Mouse (Mus musculus): ENCODE results near the gene F12. TPM values are rescaled to one million over a fixed set of nuclear protein-coding genes. Genes with fewer than 3 reads are reported as not detected.
A peak's percentile ranks its signal among the peaks of the same experiment; 100 is the strongest.

The F12 gene
- under 1 TPM; 0.32 to 0.36 TPM for total RNA-seq (2021)
- long read RNA-seq, partial matches to known transcripts: 0 of 2 reads
- long read RNA-seq, other reads (novel, unspliced or antisense): 2 of 2 reads

GRCm38 (mm10) chr13:55426613-55427012 is at the start of gene F12:
Gene F12 (minus strand): TSS chr13:55426793.
- no peak for DNase-seq (ENCODE audit: low spot score in 2 of 2)

DNA sequence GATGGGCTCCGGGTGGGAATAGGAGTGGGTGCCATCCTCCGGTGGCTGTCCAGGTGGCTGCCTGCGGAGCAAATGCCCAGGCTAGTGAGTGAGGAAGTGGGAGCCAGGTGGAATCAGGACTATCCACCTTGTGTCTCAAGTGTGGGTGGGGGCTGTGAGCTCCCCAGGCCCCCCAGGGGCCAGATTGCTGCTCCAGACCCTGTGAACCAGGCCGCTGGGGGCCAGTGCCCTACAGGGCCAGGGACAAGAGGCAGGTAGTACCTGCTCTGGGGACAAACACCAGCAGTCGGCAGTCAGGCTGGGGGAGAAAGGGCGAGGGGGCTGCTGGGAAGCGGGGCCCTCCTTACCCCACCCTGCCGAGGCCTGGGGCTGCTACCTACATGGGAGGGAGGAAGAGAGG is 49.7 kb upstream of the F12 start:
- no peak for DNase-seq (ENCODE audit: low spot score in 2 of 2)

- no peak for DNase-seq (ENCODE audit: low spot score in 2 of 2)
Observed at GRCm38 (mm10) chr13:55475750-55476149, 49.2 kb upstream of the F12 start.

DNA sequence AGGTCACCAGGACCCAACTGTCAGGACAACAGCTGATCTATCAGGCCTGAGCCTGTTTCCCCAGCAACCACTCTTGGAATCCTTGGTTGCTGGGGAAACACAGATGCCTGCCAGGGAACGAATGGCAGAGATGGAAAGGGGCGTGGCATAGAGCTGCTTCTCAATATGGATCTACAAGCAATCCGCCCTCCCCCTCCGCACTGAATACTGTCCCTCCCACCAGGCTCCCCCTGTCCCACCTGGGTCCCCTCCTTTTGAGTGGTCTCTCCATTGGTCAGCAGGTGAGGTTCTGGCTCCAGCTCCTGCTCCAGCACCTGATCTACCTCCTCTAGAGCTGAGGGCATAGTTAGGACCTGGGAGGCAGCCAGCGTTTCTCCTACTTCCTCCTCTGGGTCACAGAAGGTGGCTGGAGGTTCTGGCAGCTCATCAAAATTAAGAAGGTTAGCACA is 48.1 kb upstream of the F12 start:
- peak; percentile 79 to 91 for DNase-seq (ENCODE audit: low spot score in 2 of 2)

DNA sequence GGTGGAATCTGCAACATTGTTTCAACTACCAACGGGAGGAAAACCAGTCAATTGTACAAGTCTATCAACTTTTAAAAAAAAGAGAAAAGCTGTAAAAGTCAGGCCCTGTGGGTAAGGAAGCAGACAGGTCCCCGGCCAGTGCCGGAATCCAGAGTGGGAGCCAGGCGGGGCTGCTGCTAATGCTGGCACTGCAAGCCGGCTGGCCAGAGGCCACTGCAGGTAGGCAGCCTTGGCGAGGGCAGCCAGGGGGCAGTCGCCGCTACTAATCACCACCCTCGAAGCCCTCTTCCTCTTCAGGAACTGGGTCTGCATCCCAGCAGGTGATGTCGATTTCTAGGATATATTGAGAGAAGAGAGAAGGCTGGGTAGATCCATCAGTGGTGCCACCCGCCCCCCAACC is 47.4 kb upstream of the F12 start:
- no peak for DNase-seq (ENCODE audit: low spot score in 2 of 2)

DNA sequence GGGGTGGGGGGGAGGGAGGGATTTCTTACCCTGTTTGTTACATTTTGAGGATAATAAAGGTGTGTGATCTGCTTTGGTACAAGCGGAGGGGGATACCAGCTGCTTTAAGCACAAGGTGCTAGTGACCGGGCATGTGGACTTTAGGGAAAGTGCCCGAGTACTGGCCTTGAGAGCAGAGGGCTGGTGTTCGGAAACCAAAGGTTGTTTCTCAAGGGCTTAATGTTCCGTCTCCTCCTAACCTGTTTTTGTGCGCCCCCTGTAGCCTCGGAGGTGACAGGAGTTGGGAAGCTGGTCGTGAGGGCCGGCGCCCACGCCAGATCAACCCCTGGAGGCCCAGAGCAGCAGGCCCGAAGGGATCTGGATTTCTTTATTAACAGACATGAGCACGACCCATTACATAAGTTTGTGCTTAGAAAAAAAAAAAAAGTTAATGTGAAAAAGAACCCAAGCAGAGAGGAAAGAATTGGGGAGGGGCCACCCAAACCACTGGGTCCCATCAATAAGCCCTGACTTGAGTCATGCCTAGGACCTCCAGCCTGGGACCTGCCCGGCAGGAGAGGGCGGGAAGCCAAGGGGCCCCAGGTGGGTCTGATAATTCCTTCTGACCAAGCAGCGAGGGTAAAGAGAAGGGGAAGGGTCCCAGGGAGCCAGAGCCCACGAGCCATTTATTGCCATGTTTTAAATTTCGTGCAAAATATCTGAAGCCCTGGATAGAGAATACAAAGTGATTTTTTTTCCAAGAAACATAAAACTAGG is 46.7 kb upstream of the F12 start:
- peak in 1 of 2 experiments; percentile 53 for DNase-seq (ENCODE audit: low spot score in 2 of 2)

GRCm38 (mm10) chr13:55472132-55473022 is 45.8 kb upstream of the F12 start:
- DNase-seq (ENCODE audit: low spot score in 2 of 2): peak in 1 of 2 experiments; percentile 74

DNA sequence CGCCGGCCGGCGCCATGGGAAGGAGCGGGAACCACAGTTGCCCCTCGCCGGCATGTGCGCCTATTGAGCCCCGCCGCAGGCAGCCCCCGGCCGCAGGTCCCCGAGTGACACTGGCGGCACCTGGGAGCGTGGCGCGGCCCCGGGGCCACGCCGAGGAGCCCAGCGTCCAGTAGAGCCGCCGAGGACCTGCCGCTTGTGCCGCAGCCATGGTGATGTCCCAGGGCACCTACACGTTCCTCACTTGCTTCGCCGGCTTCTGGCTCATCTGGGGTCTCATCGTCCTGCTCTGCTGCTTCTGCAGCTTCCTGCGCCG is 45.2 kb upstream of the F12 start:
- DNase-seq (ENCODE audit: low spot score in 2 of 2): no peak

DNA sequence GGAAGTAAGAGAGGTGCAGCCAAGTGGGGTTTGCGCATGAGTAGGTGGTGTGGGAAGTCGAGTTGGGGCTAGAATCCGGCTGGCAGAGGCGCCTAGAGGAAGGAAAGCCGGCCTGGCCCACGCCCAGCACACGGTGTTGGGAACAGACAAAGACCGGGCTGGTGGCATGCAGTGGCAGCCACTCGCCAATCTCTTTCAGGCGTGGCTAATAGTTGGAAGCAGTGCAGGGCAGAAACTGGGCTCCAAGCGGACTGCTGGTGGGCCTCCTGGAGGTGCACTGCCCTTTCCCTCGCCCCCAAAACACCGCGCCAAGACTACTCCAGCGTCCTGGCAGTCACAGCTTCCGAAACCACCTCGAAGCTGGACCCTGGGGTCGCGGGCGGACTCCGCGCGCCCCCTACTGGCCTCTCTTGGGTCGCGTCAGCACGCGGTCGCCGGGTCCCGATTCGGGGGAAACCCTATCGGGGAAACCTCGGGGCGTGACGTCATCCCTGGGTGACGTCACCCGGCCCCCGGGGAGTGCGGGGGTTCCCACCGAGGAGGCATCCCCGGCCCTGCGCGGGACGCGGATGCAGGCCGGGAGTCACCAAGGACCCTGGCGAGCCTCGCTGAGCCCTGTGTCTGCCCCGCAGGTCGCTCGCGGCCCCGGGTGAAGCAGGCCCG is 44.7 kb upstream of the F12 start:
- peak in 1 of 2 experiments; percentile 82 for DNase-seq (ENCODE audit: low spot score in 2 of 2)

DNA sequence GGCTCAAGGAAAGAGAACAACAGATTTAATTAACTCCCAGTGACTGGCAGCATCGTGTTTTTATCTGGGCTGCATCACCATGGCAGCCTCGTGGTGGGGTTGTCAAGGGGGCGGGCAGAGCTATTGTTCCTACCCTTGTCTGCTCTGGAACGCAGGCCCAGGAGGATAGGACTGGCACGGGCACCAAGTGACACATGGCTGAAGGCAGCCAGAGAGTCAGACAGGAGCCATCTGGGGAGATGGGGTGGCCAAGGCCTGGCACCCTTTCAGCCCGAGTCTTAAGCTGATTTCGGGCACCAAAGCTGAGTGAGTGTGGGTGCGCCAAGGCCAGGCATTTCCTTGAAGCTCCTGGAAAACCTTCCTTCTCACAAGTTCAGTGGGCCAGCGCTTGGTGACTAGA is 43.8 kb upstream of the F12 start:
- peak; percentile 81 to 91 for DNase-seq (ENCODE audit: low spot score in 2 of 2)

DNA sequence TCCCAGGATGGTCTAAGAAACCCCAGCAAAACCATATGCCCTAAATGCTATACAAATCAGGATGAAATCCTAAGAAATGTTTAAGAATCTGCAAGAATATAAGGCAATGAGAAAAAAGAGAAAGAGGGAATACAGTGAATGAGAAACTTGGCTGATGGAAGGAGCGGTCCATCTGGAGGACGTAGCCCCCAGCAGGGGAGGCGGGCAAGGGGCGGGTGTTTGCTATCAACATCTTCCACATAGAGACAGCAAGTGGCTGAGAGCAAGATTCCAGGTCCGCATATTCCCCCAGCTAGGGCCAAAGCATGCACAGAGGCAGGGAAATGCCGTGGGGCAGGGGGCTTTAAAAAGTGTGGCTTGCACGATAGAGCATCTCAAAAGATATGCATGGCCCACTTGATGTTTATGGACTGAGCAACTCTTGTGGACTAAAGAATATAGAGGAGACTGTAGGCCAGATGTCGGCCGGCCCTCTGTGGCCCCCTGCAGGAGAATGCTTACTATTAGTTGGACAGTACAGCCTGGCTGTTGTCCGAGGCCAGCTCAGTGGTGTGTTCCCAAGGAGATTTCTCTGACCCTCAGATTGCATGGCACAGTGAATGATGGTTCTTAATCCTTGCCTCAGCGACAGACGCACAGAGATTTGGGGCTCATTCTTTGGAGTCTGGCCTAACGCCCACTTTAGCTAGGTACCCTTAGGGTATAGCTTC is 42.4 kb upstream of the F12 start:
- no peak for DNase-seq (ENCODE audit: low spot score in 2 of 2)

- DNase-seq (ENCODE audit: low spot score in 2 of 2): no peak
Observed at GRCm38 (mm10) chr13:55465830-55466440, 39.3 kb upstream of the F12 start.

GRCm38 (mm10) chr13:55465184-55465583 is 38.6 kb upstream of the F12 start:
- no peak for DNase-seq (ENCODE audit: low spot score in 2 of 2)

DNA sequence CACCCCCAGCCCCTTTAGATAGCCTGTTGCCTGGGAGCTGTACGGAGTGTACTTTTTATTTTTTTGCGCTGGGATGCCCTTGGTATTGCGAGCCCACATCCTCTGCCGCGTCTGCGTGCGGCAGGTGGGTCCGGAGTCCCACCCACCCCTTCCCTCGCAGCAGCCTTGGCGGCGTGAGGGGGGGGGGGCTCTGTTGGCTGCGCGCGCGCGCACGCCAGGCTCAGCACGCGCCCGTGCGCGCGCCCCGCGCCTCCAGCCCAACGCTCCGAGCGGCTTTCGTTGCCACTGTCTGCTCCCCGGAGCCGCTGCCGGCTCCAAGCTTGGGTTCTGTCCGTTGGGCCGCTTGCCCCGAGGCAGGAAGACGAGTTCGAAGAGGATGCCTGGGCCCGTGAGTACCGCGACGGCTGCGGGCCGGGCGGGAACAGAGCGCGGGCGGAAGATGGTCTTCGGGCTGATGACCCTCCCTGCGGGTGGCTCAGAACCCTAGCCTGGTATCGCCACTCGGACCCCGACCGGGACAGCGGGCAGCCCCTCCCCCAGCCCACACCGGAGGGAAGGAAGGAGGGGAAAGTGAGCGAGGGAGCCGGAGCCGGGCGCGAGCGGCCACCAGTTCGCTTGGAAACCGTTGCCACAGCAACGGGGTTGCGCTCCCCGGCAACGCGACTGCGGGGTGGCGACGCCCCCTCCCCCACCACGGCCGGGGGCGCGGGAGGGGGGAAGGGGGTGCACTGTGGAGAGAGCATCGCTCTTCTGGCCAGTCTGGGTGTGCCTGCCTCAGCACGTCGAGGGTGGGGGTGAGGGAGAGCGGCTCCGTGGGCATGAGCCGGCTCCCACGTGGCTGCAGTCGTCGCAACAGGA is 37.7 kb upstream of the F12 start, which contains the start of gene Prr7:
Gene Prr7, plus strand, starts transcription at position 241 of the 858 bp plus-strand sequence.
- peak in 1 of 2 experiments; percentile 78 for DNase-seq (ENCODE audit: low spot score in 2 of 2)

DNA sequence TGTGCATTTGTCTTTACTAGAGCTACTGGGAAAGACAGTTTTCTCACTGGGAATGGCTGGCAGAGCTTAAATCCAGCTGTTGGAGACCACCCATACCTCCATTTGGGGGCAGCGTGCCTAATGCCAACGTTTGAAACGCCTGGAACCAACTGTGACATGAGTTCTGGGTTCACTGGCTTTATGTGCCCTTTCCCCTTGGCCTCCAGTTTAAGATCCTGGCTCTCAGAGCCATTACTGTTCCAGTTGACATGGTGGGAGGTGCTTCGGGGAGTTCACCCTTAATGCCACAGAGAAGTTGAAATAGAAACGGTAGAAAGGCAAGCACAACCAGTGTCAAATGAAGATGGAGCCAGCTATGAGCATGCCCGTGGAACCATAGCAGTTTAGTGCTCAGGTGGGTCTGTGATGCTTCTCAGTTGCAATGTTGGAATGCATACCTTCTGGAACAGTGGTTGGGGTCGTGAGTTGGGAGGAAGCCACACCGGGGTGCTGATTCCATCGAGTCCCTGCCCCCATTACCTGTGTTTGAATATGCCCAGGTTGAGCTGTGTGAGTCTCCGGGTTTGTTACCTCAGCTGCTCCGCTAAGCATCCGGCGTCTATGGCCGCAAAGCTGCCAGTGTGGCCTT is 36.9 kb upstream of the F12 start:
- no peak for DNase-seq (ENCODE audit: low spot score in 2 of 2)

- DNase-seq (ENCODE audit: low spot score in 2 of 2): no peak
Observed at GRCm38 (mm10) chr13:55462965-55463364, 36.4 kb upstream of the F12 start.

- no peak for DNase-seq (ENCODE audit: low spot score in 2 of 2)
Observed at GRCm38 (mm10) chr13:55451785-55452549, 25.4 kb upstream of the F12 start.

DNA sequence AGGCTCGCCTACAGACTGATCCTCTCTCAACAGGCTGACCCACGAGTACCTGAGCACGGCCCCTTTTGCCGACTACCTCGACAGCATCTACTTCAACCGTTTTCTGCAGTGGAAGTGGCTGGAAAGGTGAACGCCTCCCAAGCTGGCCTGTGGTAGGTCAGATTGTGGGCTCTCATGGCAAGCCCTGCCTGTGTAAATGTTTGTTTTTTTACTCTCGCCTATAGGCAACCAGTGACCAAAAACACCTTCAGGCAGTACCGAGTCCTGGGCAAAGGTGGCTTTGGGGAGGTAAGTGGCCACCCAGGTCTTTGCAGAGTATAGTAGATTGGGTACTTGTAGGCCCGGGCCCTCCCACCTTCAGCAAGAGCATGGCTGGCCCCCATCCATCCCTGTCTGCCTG is 24.7 kb upstream of the F12 start:
- DNase-seq (ENCODE audit: low spot score in 2 of 2): no peak
